Mouse (Mus musculus) lung, postnatal 0 days (tissue): ENCODE results near the gene Prr3.

ENCODE experiments used
- CTCF ChIP-seq: IDR thresholded peaks from 2 replicates; pipeline ENCODE4 v1.5.1; 2016; ENCODE audit warnings: antibody characterized with exemption, mild to moderate bottlenecking
- EP300 ChIP-seq: IDR thresholded peaks from 2 replicates; pipeline ENCODE4 v1.6.1; 2016; ENCODE audit warnings: antibody characterized with exemption, mild to moderate bottlenecking, control low read depth

- TF ChIP-seq EP300 (no peak), CTCF (no peak)
These were observed 42.1 kb upstream of the Prr3 start for GRCm38 (mm10) chr17:36022098-36022497.
